Mouse (Mus musculus): Measurements from ENCODE around the gene Prkch. TPM values are rescaled to one million over a fixed set of nuclear protein-coding genes. Genes with fewer than 3 reads are reported as not detected.

Gene Prkch
- polyA plus RNA-seq, 1 experiment from 2014 or later: 22.3 TPM

DNA sequence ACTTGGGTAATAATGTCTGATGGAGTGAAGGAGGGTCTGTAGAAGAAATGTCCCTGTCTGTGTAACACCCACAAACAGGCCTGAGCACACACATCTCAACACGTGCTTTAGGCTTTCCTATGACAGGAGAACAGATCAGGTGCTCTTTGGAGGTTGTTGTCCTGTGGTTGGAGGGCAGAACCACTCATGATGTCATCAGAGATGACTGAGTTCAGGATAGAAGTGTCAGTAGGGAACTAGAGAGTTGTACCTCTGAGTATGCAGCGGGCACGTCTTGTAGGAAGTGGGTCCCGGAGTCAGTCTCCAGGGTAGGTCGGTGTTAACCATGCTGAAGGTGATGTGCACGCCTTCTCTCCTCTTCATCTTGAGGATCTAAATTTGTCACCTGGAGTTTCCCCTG, 19.1 kb downstream of the Prkch start:
- Histone ChIP-seq H3K9ac (ENCODE audit: low read length) (no peak overlapping the region), H3K9me3 (ENCODE audit: control insufficient read depth, low read length) (no peaks in the 10 kb centered on the region), H3K27ac (replicated peaks) (no peak overlapping the region), H3K36me3 (ENCODE audit: control insufficient read depth, insufficient read depth, low read length) (no peaks in the 10 kb centered on the region), H3K4me2 (replicated peaks; ENCODE audit: low read depth) (no peak overlapping the region), H3K27me3 (ENCODE audit: control insufficient read depth, insufficient read depth, low read length) (no peaks in the 10 kb centered on the region), H3K4me3 (ENCODE audit: low read depth, low read length) (no peak overlapping the region), H3K4me1 (replicated peaks; ENCODE audit: control insufficient read depth, insufficient read depth) (no peaks in the 10 kb centered on the region)
- 85% methylated on average over 6 of the region's 6 CpGs for WGBS
- ATAC-seq (ENCODE audit: low FRiP score, low TSS enrichment) (no peak), DNase-seq (ENCODE audit: low spot score) (no peak)
- TF ChIP-seq CTCF (IDR thresholded peaks at IDR 0.05; ENCODE audit: low read depth) (no peak), EP300 (optimal IDR thresholded peaks at IDR 0.05) (no peak)

GRCm38 (mm10) chr12:73604762-73605161, 20.2 kb downstream of the Prkch start:
- H3K9me3 ChIP-seq (ENCODE audit: control insufficient read depth, low read length): no peaks in the 10 kb centered on the region
- no peak overlapping the region for H3K4me3 ChIP-seq (ENCODE audit: low read depth, low read length)
- no peaks in the 10 kb centered on the region for H3K27me3 ChIP-seq (ENCODE audit: control insufficient read depth, insufficient read depth, low read length)
- no peak overlapping the region for H3K27ac ChIP-seq (replicated peaks)
- DNase-seq (ENCODE audit: low spot score) (no peak), ATAC-seq (ENCODE audit: low FRiP score, low TSS enrichment) (no peak)
- no peaks in the 10 kb centered on the region for H3K36me3 ChIP-seq (ENCODE audit: control insufficient read depth, insufficient read depth, low read length)
- H3K9ac ChIP-seq (ENCODE audit: low read length): no peak overlapping the region
- TF ChIP-seq CTCF (IDR thresholded peaks at IDR 0.05; ENCODE audit: low read depth) (no peak), EP300 (optimal IDR thresholded peaks at IDR 0.05) (no peak)
- 77% methylated on average over 12 of the region's 12 CpGs for WGBS
- H3K4me2 ChIP-seq (replicated peaks; ENCODE audit: low read depth): no peak overlapping the region
- no peaks in the 10 kb centered on the region for H3K4me1 ChIP-seq (replicated peaks; ENCODE audit: control insufficient read depth, insufficient read depth)

DNA sequence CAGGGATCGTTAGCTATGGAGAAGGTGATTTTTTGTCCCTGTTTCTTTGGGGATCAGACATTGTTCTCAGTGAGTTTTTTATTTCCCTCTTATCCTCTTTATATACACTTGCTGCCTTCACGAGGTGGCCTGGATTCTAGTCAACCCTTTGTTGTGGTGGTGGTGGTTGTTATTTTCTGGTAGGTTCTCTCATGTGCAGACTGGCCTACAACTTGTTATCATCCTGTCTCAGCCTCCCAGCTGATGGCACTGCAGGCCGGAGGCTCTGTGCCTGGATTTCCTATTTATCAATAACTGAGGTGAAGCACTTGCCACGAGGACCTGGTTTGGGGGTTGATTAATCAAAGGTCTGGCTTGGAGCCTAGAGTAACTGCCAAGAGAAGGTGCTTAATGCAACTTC, 20.6 kb downstream of the Prkch start:
- no peaks in the 10 kb centered on the region for H3K36me3 ChIP-seq (ENCODE audit: control insufficient read depth, insufficient read depth, low read length)
- H3K9me3 ChIP-seq (ENCODE audit: control insufficient read depth, low read length): no peaks in the 10 kb centered on the region
- no peak overlapping the region for H3K4me2 ChIP-seq (replicated peaks; ENCODE audit: low read depth)
- ATAC-seq (ENCODE audit: low FRiP score, low TSS enrichment) (no peak), DNase-seq (ENCODE audit: low spot score) (no peak)
- no peaks in the 10 kb centered on the region for H3K4me1 ChIP-seq (replicated peaks; ENCODE audit: control insufficient read depth, insufficient read depth)
- no peak for TF ChIP-seq CTCF (IDR thresholded peaks at IDR 0.05; ENCODE audit: low read depth)
- TF ChIP-seq EP300 (optimal IDR thresholded peaks at IDR 0.05): no peak
- H3K4me3 ChIP-seq (ENCODE audit: low read depth, low read length): no peak overlapping the region
- no peak overlapping the region for H3K9ac ChIP-seq (ENCODE audit: low read length)
- H3K27me3 ChIP-seq (ENCODE audit: control insufficient read depth, insufficient read depth, low read length): no peaks in the 10 kb centered on the region
- H3K27ac ChIP-seq (replicated peaks): no peak overlapping the region
- 60% methylated on average over 4 of the region's 4 CpGs for WGBS

DNA sequence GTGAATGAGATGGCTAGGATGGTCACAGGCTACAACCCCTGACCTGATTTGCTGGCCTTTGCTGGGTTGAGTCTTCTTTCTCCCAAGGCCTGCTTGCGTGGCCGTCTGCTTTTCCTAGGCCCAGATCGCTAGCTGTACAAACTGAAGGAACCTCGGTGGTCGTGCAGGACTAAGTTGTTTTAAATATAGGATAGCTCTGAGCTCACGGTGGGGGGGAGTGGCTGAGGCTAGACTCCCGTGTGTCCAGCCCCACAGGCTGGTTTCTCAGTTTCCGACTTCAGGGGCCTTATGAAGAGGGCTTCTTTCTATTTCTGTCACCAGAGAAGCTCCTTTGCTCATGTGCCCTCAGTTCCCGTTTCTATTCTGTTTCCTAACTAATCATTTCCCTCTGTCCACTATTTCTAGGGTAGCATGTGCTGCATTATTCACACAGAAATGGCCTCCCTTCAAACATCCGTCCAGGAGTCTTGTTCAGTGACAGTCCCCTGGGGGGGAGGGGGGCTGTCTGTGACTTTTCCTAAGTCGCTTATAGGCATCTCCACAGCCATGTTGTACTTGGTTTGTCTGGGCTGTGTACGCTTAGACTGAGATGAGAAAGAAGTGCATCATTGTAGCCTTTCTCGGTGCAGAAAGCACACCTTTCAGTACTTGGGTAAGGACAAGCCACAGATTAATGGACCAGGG, 22.9 kb downstream of the Prkch start:
- no peak overlapping the region for H3K4me3 ChIP-seq (ENCODE audit: low read depth, low read length)
- H3K4me2 ChIP-seq (replicated peaks; ENCODE audit: low read depth): no peak overlapping the region
- no peak for DNase-seq (ENCODE audit: low spot score)
- WGBS: 54% methylated on average over 13 of the region's 13 CpGs
- ATAC-seq (ENCODE audit: low FRiP score, low TSS enrichment): no peak
- H3K9ac ChIP-seq (ENCODE audit: low read length): no peak overlapping the region
- H3K27me3 ChIP-seq (ENCODE audit: control insufficient read depth, insufficient read depth, low read length): no peaks in the 10 kb centered on the region
- 0 out of 2 replicates have a peak overlapping the region, but pooled peaks have one; percentile 2 for H3K27ac ChIP-seq (replicated peaks)
- H3K36me3 ChIP-seq (ENCODE audit: control insufficient read depth, insufficient read depth, low read length): no peaks in the 10 kb centered on the region
- TF ChIP-seq CTCF (IDR thresholded peaks at IDR 0.05; ENCODE audit: low read depth) (no peak), EP300 (optimal IDR thresholded peaks at IDR 0.05) (no peak)
- H3K4me1 ChIP-seq (replicated peaks; ENCODE audit: control insufficient read depth, insufficient read depth): no peaks in the 10 kb centered on the region
- H3K9me3 ChIP-seq (ENCODE audit: control insufficient read depth, low read length): no peaks in the 10 kb centered on the region

DNA sequence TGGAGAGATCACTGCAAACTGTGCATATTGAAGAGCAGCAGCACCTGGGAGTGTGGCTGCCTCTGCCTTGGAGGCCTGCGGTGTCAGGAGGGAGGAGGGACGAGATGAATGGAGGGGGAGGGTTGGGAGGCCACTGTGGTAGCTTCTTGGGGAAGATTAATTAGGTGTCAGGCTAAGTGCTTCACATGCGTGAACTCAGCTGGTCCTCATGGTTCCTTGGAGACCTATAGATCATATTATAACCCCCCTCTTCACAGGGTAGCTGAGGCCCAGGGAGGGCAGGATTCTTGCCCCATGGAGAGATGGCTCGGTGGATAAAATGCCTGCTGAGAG, 23.4 kb downstream of the Prkch start:
- Histone ChIP-seq H3K9ac (ENCODE audit: low read length) (no peak overlapping the region), H3K4me2 (replicated peaks; ENCODE audit: low read depth) (no peak overlapping the region), H3K9me3 (ENCODE audit: control insufficient read depth, low read length) (no peaks in the 10 kb centered on the region), H3K4me1 (replicated peaks; ENCODE audit: control insufficient read depth, insufficient read depth) (peaks cover 3% of the 10 kb centered on the region; the same call in 1 of the 2 replicates), H3K27me3 (ENCODE audit: control insufficient read depth, insufficient read depth, low read length) (no peaks in the 10 kb centered on the region), H3K36me3 (ENCODE audit: control insufficient read depth, insufficient read depth, low read length) (no peaks in the 10 kb centered on the region), H3K4me3 (ENCODE audit: low read depth, low read length) (no peak overlapping the region), H3K27ac (replicated peaks) (0 out of 2 replicates have a peak overlapping the region, but pooled peaks have one; percentile 2)
- WGBS: 16% methylated on average over 4 of the region's 4 CpGs
- ATAC-seq (ENCODE audit: low FRiP score, low TSS enrichment): no peak
- no peak for DNase-seq (ENCODE audit: low spot score)
- TF ChIP-seq EP300 (optimal IDR thresholded peaks at IDR 0.05): no peak
- no peak for TF ChIP-seq CTCF (IDR thresholded peaks at IDR 0.05; ENCODE audit: low read depth)

- no peak for ATAC-seq (ENCODE audit: low FRiP score, low TSS enrichment)
- DNase-seq (ENCODE audit: low spot score): no peak
- H3K4me2 ChIP-seq (replicated peaks; ENCODE audit: low read depth): no peak overlapping the region
- H3K36me3 ChIP-seq (ENCODE audit: control insufficient read depth, insufficient read depth, low read length): no peaks in the 10 kb centered on the region
- no peak overlapping the region for H3K27ac ChIP-seq (replicated peaks)
- H3K4me3 ChIP-seq (ENCODE audit: low read depth, low read length): no peak overlapping the region
- peaks cover 3% of the 10 kb centered on the region; the same call in 1 of the 2 replicates for H3K4me1 ChIP-seq (replicated peaks; ENCODE audit: control insufficient read depth, insufficient read depth)
- H3K9me3 ChIP-seq (ENCODE audit: control insufficient read depth, low read length): no peaks in the 10 kb centered on the region
- no peak for TF ChIP-seq CTCF (IDR thresholded peaks at IDR 0.05; ENCODE audit: low read depth)
- TF ChIP-seq EP300 (optimal IDR thresholded peaks at IDR 0.05): no peak
- WGBS: 78% methylated on average over 3 of the region's 3 CpGs
- no peaks in the 10 kb centered on the region for H3K27me3 ChIP-seq (ENCODE audit: control insufficient read depth, insufficient read depth, low read length)
- no peak overlapping the region for H3K9ac ChIP-seq (ENCODE audit: low read length)
Observed at GRCm38 (mm10) chr12:73609262-73609661, 24.7 kb downstream of the Prkch start.

All from stomach, postnatal 0 days (tissue).